Mouse (Mus musculus): ENCODE measurements around the gene Ppat. TPM values are rescaled to one million over a fixed set of nuclear protein-coding genes. Genes with fewer than 3 reads are reported as not detected.
"Not testable (repeated sequence)": the region's sequence is repeated elsewhere in the genome, so short reads cannot be mapped to it uniquely, and the experiment has no call there.

Ppat gene
- polyA plus RNA-seq, 1 experiment, result 17.2 TPM

GRCm38 (mm10) chr5:76974207-76974553, 22.8 kb upstream of the Ppat start:
- Histone ChIP-seq H3K4me1 (ENCODE audit: control insufficient read depth, insufficient read depth, low read length) (no peaks in the 10 kb centered on the region; the same call in 1 of the 2 replicates), H3K4me3 (replicated peaks; ENCODE audit: control insufficient read depth, low read depth, low read length) (peak overlapping the region; percentile 96), H3K27ac (ENCODE audit: control insufficient read depth, insufficient read depth, low read depth, low read length, poor library complexity) (no peak overlapping the region)
- TF ChIP-seq POLR2A (IDR thresholded peaks at IDR 0.05; ENCODE audit: borderline replicate concordance, control insufficient read depth, low read depth, low read length) (no peak), CTCF (IDR thresholded peaks at IDR 0.05; ENCODE audit: control insufficient read depth, insufficient read depth, low read length) (no peak)
- WGBS, result 2% methylated on average over 17 of the region's 17 CpGs

- no peaks in the 10 kb centered on the region; the same call in 1 of the 2 replicates for H3K4me1 ChIP-seq (ENCODE audit: control insufficient read depth, insufficient read depth, low read length)
- WGBS, result 32% methylated on average over 3 of the region's 3 CpGs
- no peak overlapping the region for H3K27ac ChIP-seq (ENCODE audit: control insufficient read depth, insufficient read depth, low read depth, low read length, poor library complexity)
- TF ChIP-seq POLR2A (IDR thresholded peaks at IDR 0.05; ENCODE audit: borderline replicate concordance, control insufficient read depth, low read depth, low read length) (no peak), CTCF (IDR thresholded peaks at IDR 0.05; ENCODE audit: control insufficient read depth, insufficient read depth, low read length) (no peak)
- no peak overlapping the region for H3K4me3 ChIP-seq (replicated peaks; ENCODE audit: control insufficient read depth, low read depth, low read length)
Observed at GRCm38 (mm10) chr5:76973488-76973887, 22.1 kb upstream of the Ppat start.

- WGBS, result 73% methylated on average over 1 of the region's 1 CpGs
- H3K4me3 ChIP-seq (replicated peaks; ENCODE audit: control insufficient read depth, low read depth, low read length); H3K4me1 ChIP-seq (ENCODE audit: control insufficient read depth, insufficient read depth, low read length); H3K27ac ChIP-seq (ENCODE audit: control insufficient read depth, insufficient read depth, low read depth, low read length, poor library complexity): not testable (repeated sequence)
Observed at GRCm38 (mm10) chr5:76971115-76971514, 19.7 kb upstream of the Ppat start.

GRCm38 (mm10) chr5:76969250-76969649, 17.9 kb upstream of the Ppat start:
- TF ChIP-seq CTCF (IDR thresholded peaks at IDR 0.05; ENCODE audit: control insufficient read depth, insufficient read depth, low read length) (no peak), POLR2A (IDR thresholded peaks at IDR 0.05; ENCODE audit: borderline replicate concordance, control insufficient read depth, low read depth, low read length) (no peak)
- H3K27ac ChIP-seq (ENCODE audit: control insufficient read depth, insufficient read depth, low read depth, low read length, poor library complexity), result no peak overlapping the region
- 81% methylated on average over 5 of the region's 5 CpGs for WGBS
- H3K4me1 ChIP-seq (ENCODE audit: control insufficient read depth, insufficient read depth, low read length), result no peaks in the 10 kb centered on the region; the same call in 1 of the 2 replicates
- H3K4me3 ChIP-seq (replicated peaks; ENCODE audit: control insufficient read depth, low read depth, low read length), result no peak overlapping the region

GRCm38 (mm10) chr5:76964651-76965050, 13.3 kb upstream of the Ppat start:
- TF ChIP-seq POLR2A (IDR thresholded peaks at IDR 0.05; ENCODE audit: borderline replicate concordance, control insufficient read depth, low read depth, low read length) (no peak), CTCF (IDR thresholded peaks at IDR 0.05; ENCODE audit: control insufficient read depth, insufficient read depth, low read length) (no peak)
- H3K4me3 ChIP-seq (replicated peaks; ENCODE audit: control insufficient read depth, low read depth, low read length), result no peak overlapping the region
- no peak overlapping the region for H3K27ac ChIP-seq (ENCODE audit: control insufficient read depth, insufficient read depth, low read depth, low read length, poor library complexity)
- no peaks in the 10 kb centered on the region for H3K4me1 ChIP-seq (ENCODE audit: control insufficient read depth, insufficient read depth, low read length)
- 94% methylated on average over 3 of the region's 3 CpGs for WGBS

- Histone ChIP-seq H3K4me3 (replicated peaks; ENCODE audit: control insufficient read depth, low read depth, low read length) (no peak overlapping the region), H3K4me1 (ENCODE audit: control insufficient read depth, insufficient read depth, low read length) (no peaks in the 10 kb centered on the region), H3K27ac (ENCODE audit: control insufficient read depth, insufficient read depth, low read depth, low read length, poor library complexity) (no peak overlapping the region)
- 88% methylated on average over 11 of the region's 11 CpGs for WGBS
- TF ChIP-seq POLR2A (IDR thresholded peaks at IDR 0.05; ENCODE audit: borderline replicate concordance, control insufficient read depth, low read depth, low read length) (no peak), CTCF (IDR thresholded peaks at IDR 0.05; ENCODE audit: control insufficient read depth, insufficient read depth, low read length) (no peak)
Observed at GRCm38 (mm10) chr5:76962545-76962944, 11.2 kb upstream of the Ppat start.

GRCm38 (mm10) chr5:76959587-76959986, 8.2 kb upstream of the Ppat start:
- WGBS, result 89% methylated on average over 5 of the region's 5 CpGs
- TF ChIP-seq CTCF (IDR thresholded peaks at IDR 0.05; ENCODE audit: control insufficient read depth, insufficient read depth, low read length) (no peak), POLR2A (IDR thresholded peaks at IDR 0.05; ENCODE audit: borderline replicate concordance, control insufficient read depth, low read depth, low read length) (no peak)

GRCm38 (mm10) chr5:76957954-76958353, 6.6 kb upstream of the Ppat start:
- Histone ChIP-seq H3K4me1 (ENCODE audit: control insufficient read depth, insufficient read depth, low read length) (no peaks in the 10 kb centered on the region), H3K27ac (ENCODE audit: control insufficient read depth, insufficient read depth, low read depth, low read length, poor library complexity) (no peak overlapping the region), H3K4me3 (replicated peaks; ENCODE audit: control insufficient read depth, low read depth, low read length) (no peak overlapping the region)
- TF ChIP-seq POLR2A (IDR thresholded peaks at IDR 0.05; ENCODE audit: borderline replicate concordance, control insufficient read depth, low read depth, low read length) (no peak), CTCF (IDR thresholded peaks at IDR 0.05; ENCODE audit: control insufficient read depth, insufficient read depth, low read length) (no peak)
- 93% methylated on average over 1 of the region's 1 CpGs for WGBS

More at GRCm38 (mm10) chr5:76959587-76959986, 8.2 kb upstream of the Ppat start:
- H3K4me3 ChIP-seq (replicated peaks; ENCODE audit: control insufficient read depth, low read depth, low read length), result no peak overlapping the region
- H3K4me1 ChIP-seq (ENCODE audit: control insufficient read depth, insufficient read depth, low read length), result no peaks in the 10 kb centered on the region
- no peak overlapping the region for H3K27ac ChIP-seq (ENCODE audit: control insufficient read depth, insufficient read depth, low read depth, low read length, poor library complexity)

- WGBS, result 73% methylated on average over 4 of the region's 4 CpGs
- TF ChIP-seq POLR2A (IDR thresholded peaks at IDR 0.05; ENCODE audit: borderline replicate concordance, control insufficient read depth, low read depth, low read length) (no peak), CTCF (IDR thresholded peaks at IDR 0.05; ENCODE audit: control insufficient read depth, insufficient read depth, low read length) (no peak)
- H3K27ac ChIP-seq (ENCODE audit: control insufficient read depth, insufficient read depth, low read depth, low read length, poor library complexity), result no peak overlapping the region
- H3K4me3 ChIP-seq (replicated peaks; ENCODE audit: control insufficient read depth, low read depth, low read length), result no peak overlapping the region
- no peaks in the 10 kb centered on the region for H3K4me1 ChIP-seq (ENCODE audit: control insufficient read depth, insufficient read depth, low read length)
Observed at GRCm38 (mm10) chr5:76955474-76955873, 4.1 kb upstream of the Ppat start.

Measured in bone marrow, adult 2 months (tissue).